Comparison of ENCODE assay signal across 24 mouse cellular contexts in the genomic region with DNA sequence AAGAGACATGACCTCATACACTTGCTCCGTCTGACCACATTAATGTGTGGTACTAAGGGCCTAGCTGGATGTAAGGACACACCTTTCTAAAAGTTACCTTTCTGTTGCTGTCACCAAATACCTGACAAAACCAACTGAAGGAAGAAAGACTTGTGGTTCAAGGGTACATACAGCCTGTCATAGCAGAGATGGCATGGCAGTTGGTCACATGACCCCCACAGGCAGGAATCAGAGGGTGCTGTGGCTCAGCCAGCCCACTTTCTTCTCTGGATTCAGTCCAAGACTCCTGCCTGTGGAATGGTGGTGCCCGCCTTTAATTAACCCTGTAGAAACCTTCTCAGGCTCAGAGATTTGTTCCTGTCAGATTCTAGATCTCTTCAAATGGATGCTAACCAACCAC. TPM values are rescaled to one million over a fixed set of nuclear protein-coding genes. Genes with fewer than 3 reads are reported as not detected.
DNase-seq lines count a peak whose midpoint lies in the region; ATAC-seq and TF ChIP-seq lines count a peak whose summit lies in the region.
"Had no signal": no experiment of that assay in that cellular context is flagged by ENCODE, and none has a peak within 500 bp of the region (broad histone marks: within the 10 kb centered on the region; RNA-seq: fewer than 3 reads in every experiment).

No protein-coding gene starts in this region.

- H3K9ac ChIP-seq in kidney, embryonic 15.5 days = no peak overlapping the region
- H3K9ac ChIP-seq in lung, postnatal 0 days (replicated peaks; ENCODE audit: low read depth) = no peak overlapping the region
- H3K9ac ChIP-seq in limb, embryonic 15.5 days = no peak overlapping the region
- H3K9ac ChIP-seq: embryonic facial prominence, embryonic 12.5 days; heart, embryonic 15.5 days; midbrain, embryonic 15.5 days had no signal

- TF ChIP-seq EP300 in lung, postnatal 0 days (IDR thresholded peaks at IDR 0.05) = no peak

- H3K4me1 ChIP-seq in kidney, embryonic 15.5 days = peaks cover 26% of the 10 kb centered on the region
- peaks cover 5% of the 10 kb centered on the region; the same call in 1 of the 2 replicates for H3K4me1 ChIP-seq in kidney, adult 2 months (ENCODE audit: control insufficient read depth, insufficient read depth, low read length)
- H3K4me1 ChIP-seq in lung, postnatal 0 days (ENCODE audit: insufficient read depth, low read depth, low read length) = peaks cover 7% of the 10 kb centered on the region; the same call in 1 of the 2 replicates
- H3K4me1 ChIP-seq in limb, embryonic 15.5 days = peaks cover 8% of the 10 kb centered on the region
- H3K4me1 ChIP-seq: midbrain, embryonic 15.5 days had no signal

- H3K36me3 ChIP-seq in kidney, embryonic 15.5 days = no peaks in the 10 kb centered on the region
- H3K36me3 ChIP-seq in kidney, adult 2 months (ENCODE audit: control insufficient read depth, insufficient read depth, low read length) = no peaks in the 10 kb centered on the region
- H3K36me3 ChIP-seq in lung, postnatal 0 days (ENCODE audit: insufficient read depth, low read length) = no peaks in the 10 kb centered on the region
- H3K36me3 ChIP-seq in limb, embryonic 15.5 days = no peaks in the 10 kb centered on the region
- H3K36me3 ChIP-seq: embryonic facial prominence, embryonic 12.5 days; heart, embryonic 15.5 days; hindbrain, embryonic 10.5 days; midbrain, embryonic 15.5 days had no signal

- no peak for DNase-seq in kidney, adult 2 months
- DNase-seq in lung, postnatal 0 days (ENCODE audit: low spot score) = no peak
- DNase-seq in lung, postnatal 4 days = no peak
- no peak for DNase-seq in heart, postnatal 4 days
- DNase-seq in spleen, adult 12 weeks (ENCODE audit: low spot score) = no peak
- DNase-seq: adrenal gland, adult 8-10 months; B cell, adult 2 months; cerebellum, adult 9-10 months; gastrocnemius, postnatal 25 days; heart, adult 2 months; kidney, adult 9 months had no signal

- TF ChIP-seq POLR2A in kidney, adult 2 months (IDR thresholded peaks at IDR 0.05; ENCODE audit: low read depth, low read length) = no peak

- H3K4me3 ChIP-seq in kidney, embryonic 15.5 days (replicated peaks) = no peak overlapping the region
- no peak overlapping the region for H3K4me3 ChIP-seq in kidney, adult 2 months (ENCODE audit: insufficient read depth, low read depth, low read length)
- no peak overlapping the region for H3K4me3 ChIP-seq in lung, postnatal 0 days (ENCODE audit: low read depth, low read length)
- no peak overlapping the region for H3K4me3 ChIP-seq in limb, embryonic 15.5 days
- H3K4me3 ChIP-seq: embryonic facial prominence, embryonic 12.5 days; heart, adult 2 months; heart, embryonic 15.5 days; hindbrain, embryonic 10.5 days; midbrain, embryonic 15.5 days had no signal

- WGBS in kidney, embryonic 15.5 days = 70% methylated on average over 2 of the region's 2 CpGs
- WGBS in kidney, adult 2 months = 58% methylated on average over 2 of the region's 2 CpGs
- 49% methylated on average over 2 of the region's 2 CpGs for WGBS in lung, postnatal 0 days
- 49% methylated on average over 2 of the region's 2 CpGs for WGBS in limb, embryonic 15.5 days

- ATAC-seq in kidney, embryonic 15.5 days (replicated peaks; ENCODE audit: low FRiP score) = no peak
- ATAC-seq in lung, postnatal 0 days = peak; percentile 18; the same call in 1 of the 2 replicates
- ATAC-seq in limb, embryonic 15.5 days (ENCODE audit: insufficient number of reproducible peaks, low FRiP score, low TSS enrichment, low read depth) = no peak
- ATAC-seq: forebrain, embryonic 14.5 days; midbrain, embryonic 15.5 days; Patski had no signal

- H3K4me2 ChIP-seq in kidney, embryonic 15.5 days = no peak overlapping the region
- H3K4me2 ChIP-seq in lung, postnatal 0 days (replicated peaks; ENCODE audit: low read depth, low read length) = no peak overlapping the region
- H3K4me2 ChIP-seq in limb, embryonic 15.5 days = no peak overlapping the region
- H3K4me2 ChIP-seq: embryonic facial prominence, embryonic 12.5 days; heart, embryonic 15.5 days; midbrain, embryonic 15.5 days had no signal

- no peak for TF ChIP-seq CTCF in kidney, adult 2 months (conservative IDR thresholded peaks at IDR 0.05; ENCODE audit: insufficient read depth, insufficient read length, low read depth, low read length)
- TF ChIP-seq CTCF in lung, postnatal 0 days (IDR thresholded peaks at IDR 0.05) = no peak

- no peaks in the 10 kb centered on the region for H3K9me3 ChIP-seq in kidney, embryonic 15.5 days (replicated peaks)
- H3K9me3 ChIP-seq in lung, postnatal 0 days (ENCODE audit: low read length) = no peaks in the 10 kb centered on the region
- H3K9me3 ChIP-seq in limb, embryonic 15.5 days = no peaks in the 10 kb centered on the region
- H3K9me3 ChIP-seq: embryonic facial prominence, embryonic 12.5 days; heart, embryonic 15.5 days; hindbrain, embryonic 10.5 days; megakaryocyte, embryonic 14.5 days; midbrain, embryonic 15.5 days had no signal

- H3K27ac ChIP-seq in kidney, embryonic 15.5 days = peak overlapping the region; percentile 66; the same call in 1 of the 2 replicates
- H3K27ac ChIP-seq in kidney, adult 2 months (ENCODE audit: insufficient read depth, low read depth, low read length) = no peak overlapping the region
- H3K27ac ChIP-seq in lung, postnatal 0 days (ENCODE audit: low read length) = no peak overlapping the region
- 0 out of 2 replicates have a peak overlapping the region, but pooled peaks have one; percentile 0 for H3K27ac ChIP-seq in limb, embryonic 15.5 days
- H3K27ac ChIP-seq: embryonic facial prominence, embryonic 12.5 days; heart, adult 2 months; heart, embryonic 15.5 days; midbrain, embryonic 15.5 days had no signal

- no peaks in the 10 kb centered on the region for H3K27me3 ChIP-seq in kidney, embryonic 15.5 days
- no peaks in the 10 kb centered on the region for H3K27me3 ChIP-seq in kidney, adult 2 months (replicated peaks; ENCODE audit: control insufficient read depth, insufficient read depth, low read length)
- no peaks in the 10 kb centered on the region for H3K27me3 ChIP-seq in lung, postnatal 0 days (replicated peaks; ENCODE audit: insufficient read depth, low read length)
- no peaks in the 10 kb centered on the region for H3K27me3 ChIP-seq in limb, embryonic 15.5 days
- H3K27me3 ChIP-seq: embryonic facial prominence, embryonic 12.5 days; midbrain, embryonic 15.5 days; Patski had no signal

RNA-seq across cellular contexts. Expression of a gene that starts 7.8 kb away (rescaled TPM):
- 0.60 and 1.8 TPM in 2 replicates for polyA plus RNA-seq in kidney, embryonic 15.5 days (2015; fragmentation: Nextera tagmentation; extraction: Ambion mirVana)
- 0.24 and 0.25 TPM in 2 replicates for polyA plus RNA-seq in kidney, adult 2 months (2012; rRNA removed)
- 1.6 and 2.4 TPM in 2 replicates for polyA plus RNA-seq in lung, postnatal 0 days (2015; fragmentation: Nextera tagmentation; extraction: Ambion mirVana)
- 0.65 and 0.73 TPM in 2 replicates for polyA plus RNA-seq in limb, embryonic 15.5 days (2015; fragmentation: Nextera tagmentation; extraction: Ambion mirVana)
- not detected for total RNA-seq in heart, postnatal 4 days (2021)
- total RNA-seq: adrenal gland, adult 8-10 months; gastrocnemius, postnatal 25 days; heart, adult 2 months; layer of hippocampus, adult 18-20 months; layer of hippocampus, postnatal 25 days; left cerebral cortex, postnatal 14 days; neutrophil, adult 5-6 weeks had no signal
- polyA plus RNA-seq: embryonic facial prominence, embryonic 12.5 days; forebrain, embryonic 14.5 days; hindbrain, embryonic 10.5 days had no signal

RNA-seq across cellular contexts. Expression of a gene that starts 13.8 kb away (rescaled TPM):
- polyA plus RNA-seq in kidney, embryonic 15.5 days (2015; fragmentation: Nextera tagmentation; extraction: Ambion mirVana) = 49.5 and 55.5 TPM in 2 replicates
- 56.5 and 68.1 TPM in 2 replicates for polyA plus RNA-seq in kidney, adult 2 months (2012; rRNA removed)
- 49.7 and 51.5 TPM in 2 replicates for polyA plus RNA-seq in lung, postnatal 0 days (2015; fragmentation: Nextera tagmentation; extraction: Ambion mirVana)
- 53.2 and 54.4 TPM in 2 replicates for polyA plus RNA-seq in limb, embryonic 15.5 days (2015; fragmentation: Nextera tagmentation; extraction: Ambion mirVana)
- 10 to 100 TPM; 47.1 to 47.6 TPM for total RNA-seq in heart, postnatal 4 days (2021)

RNA-seq across cellular contexts. Expression of a gene that starts 20.7 kb away (rescaled TPM):
- polyA plus RNA-seq in kidney, embryonic 15.5 days (2015; fragmentation: Nextera tagmentation; extraction: Ambion mirVana) = 46.2 and 51.1 TPM in 2 replicates
- 59.2 and 66.7 TPM in 2 replicates for polyA plus RNA-seq in kidney, adult 2 months (2012; rRNA removed)
- polyA plus RNA-seq in lung, postnatal 0 days (2015; fragmentation: Nextera tagmentation; extraction: Ambion mirVana) = 107 and 109 TPM in 2 replicates
- polyA plus RNA-seq in limb, embryonic 15.5 days (2015; fragmentation: Nextera tagmentation; extraction: Ambion mirVana) = 26.5 and 30.0 TPM in 2 replicates
- 10 to 100 TPM; 55.3 to 59.9 TPM for total RNA-seq in heart, postnatal 4 days (2021)
- total RNA-seq: neutrophil, adult 5-6 weeks had no signal

RNA-seq across cellular contexts. Expression of a gene that starts 36.3 kb away (rescaled TPM):
- 0.14 and 0.60 TPM in 2 replicates for polyA plus RNA-seq in kidney, embryonic 15.5 days (2015; fragmentation: Nextera tagmentation; extraction: Ambion mirVana)
- polyA plus RNA-seq in kidney, adult 2 months (2012; rRNA removed) = 0.03 TPM in 1 of 2 replicates, not detected in the other
- polyA plus RNA-seq in lung, postnatal 0 days (2015; fragmentation: Nextera tagmentation; extraction: Ambion mirVana) = 0.10 and 0.42 TPM in 2 replicates
- polyA plus RNA-seq in limb, embryonic 15.5 days (2015; fragmentation: Nextera tagmentation; extraction: Ambion mirVana) = 0.50 and 0.65 TPM in 2 replicates
- total RNA-seq in heart, postnatal 4 days (2021) = under 1 TPM in 1 of 2 experiments, not detected in 1; 0.29 TPM
- total RNA-seq: heart, adult 2 months; layer of hippocampus, postnatal 25 days had no signal
- polyA plus RNA-seq: forebrain, embryonic 14.5 days; heart, embryonic 15.5 days; midbrain, embryonic 15.5 days had no signal

RNA-seq across cellular contexts. Expression of a gene that starts 36.4 kb away (rescaled TPM):
- polyA plus RNA-seq in kidney, embryonic 15.5 days (2015; fragmentation: Nextera tagmentation; extraction: Ambion mirVana) = 34.4 and 41.6 TPM in 2 replicates
- 26.2 and 30.0 TPM in 2 replicates for polyA plus RNA-seq in kidney, adult 2 months (2012; rRNA removed)
- 12.7 and 12.8 TPM in 2 replicates for polyA plus RNA-seq in lung, postnatal 0 days (2015; fragmentation: Nextera tagmentation; extraction: Ambion mirVana)
- 55.2 and 61.1 TPM in 2 replicates for polyA plus RNA-seq in limb, embryonic 15.5 days (2015; fragmentation: Nextera tagmentation; extraction: Ambion mirVana)
- 10 to 100 TPM in 1 of 2 experiments, 1 to 10 TPM in 1; 7.7 to 11.1 TPM for total RNA-seq in heart, postnatal 4 days (2021)

Comparison
In these comparisons a context has a peak if more than half of its experiments do, and no peak if none do; other contexts are left out.
1. H3K27ac ChIP-seq: peak in kidney, embryonic 15.5 days (single experiment) and limb, embryonic 15.5 days (single experiment); none in kidney, adult 2 months (single experiment) and lung, postnatal 0 days (single experiment).